Comparison of ENCODE assay signal across 8 mouse cellular contexts in genomic region chr4:134702981-134703834, GRCm38 (mm10). TPM values are rescaled to one million over a fixed set of nuclear protein-coding genes. Genes with fewer than 3 reads are reported as not detected.
DNase-seq lines count a peak whose midpoint lies in the region; ATAC-seq and TF ChIP-seq lines count a peak whose summit lies in the region.

No protein-coding gene starts in this region.

- H3K27ac ChIP-seq in forebrain, embryonic 15.5 days (replicated peaks): no peak overlapping the region
- H3K27ac ChIP-seq in limb, embryonic 14.5 days (replicated peaks; ENCODE audit: low read depth, low read length): no peak overlapping the region
- no peak overlapping the region for H3K27ac ChIP-seq in midbrain, embryonic 14.5 days (replicated peaks; ENCODE audit: low read depth, low read length)
- 0 out of 2 replicates have a peak overlapping the region, but pooled peaks have one; percentile 35 for H3K27ac ChIP-seq in stomach, postnatal 0 days (replicated peaks)

- under 1% methylated on average over 88 of the region's 90 CpGs for WGBS in forebrain, embryonic 15.5 days
- 2% methylated on average over 67 of the region's 90 CpGs for WGBS in limb, embryonic 14.5 days
- WGBS in midbrain, embryonic 14.5 days: under 1% methylated on average over 81 of the region's 90 CpGs
- 2% methylated on average over 78 of the region's 90 CpGs for WGBS in stomach, postnatal 0 days

- no peak for TF ChIP-seq POLR2A in limb, embryonic 14.5 days (IDR thresholded peaks at IDR 0.05; ENCODE audit: borderline replicate concordance, extremely low read depth, insufficient read depth, insufficient read length)

- TF ChIP-seq EP300 in stomach, postnatal 0 days (optimal IDR thresholded peaks at IDR 0.05): no peak

- peak; percentile 52 for DNase-seq in MN1 (ENCODE audit: low spot score)
- peak; percentile 29 for DNase-seq in adrenal gland, postnatal 4 days (ENCODE audit: low spot score in 2 of 2)
- peak; percentile 64 for DNase-seq in heart, postnatal 4 days
- no peak for DNase-seq in limb, embryonic 14.5 days (ENCODE audit: low spot score)
- DNase-seq in midbrain, embryonic 14.5 days: peak; percentile 43
- peak; percentile 43 for DNase-seq in stomach, postnatal 0 days (ENCODE audit: low spot score)
- DNase-seq in frontal cortex, postnatal 36 days (ENCODE audit: low spot score in 2 of 2): no peak

- peak; percentile 16 for ATAC-seq in forebrain, embryonic 15.5 days (replicated peaks)
- no peak for ATAC-seq in limb, embryonic 14.5 days (ENCODE audit: low FRiP score, low read depth)
- ATAC-seq in midbrain, embryonic 14.5 days (ENCODE audit: low FRiP score, low TSS enrichment): peak; percentile 4; the same call in 1 of the 2 replicates
- peak; percentile 9; the same call in 1 of the 2 replicates for ATAC-seq in stomach, postnatal 0 days (ENCODE audit: low FRiP score, low TSS enrichment)

- H3K9ac ChIP-seq in forebrain, embryonic 15.5 days (replicated peaks): peak overlapping the region; percentile 45
- H3K9ac ChIP-seq in limb, embryonic 14.5 days (ENCODE audit: low read depth, low read length, severe bottlenecking): peak overlapping the region; percentile 53
- peak overlapping the region; percentile 56 for H3K9ac ChIP-seq in midbrain, embryonic 14.5 days (replicated peaks; ENCODE audit: low read length)
- H3K9ac ChIP-seq in stomach, postnatal 0 days (ENCODE audit: low read length): peak overlapping the region; percentile 66

- no peak for TF ChIP-seq CTCF in stomach, postnatal 0 days (IDR thresholded peaks at IDR 0.05; ENCODE audit: low read depth)

- H3K9me3 ChIP-seq in forebrain, embryonic 15.5 days: no peaks in the 10 kb centered on the region
- no peaks in the 10 kb centered on the region for H3K9me3 ChIP-seq in limb, embryonic 14.5 days (ENCODE audit: control insufficient read depth, low read length)
- no peaks in the 10 kb centered on the region for H3K9me3 ChIP-seq in midbrain, embryonic 14.5 days (ENCODE audit: control insufficient read depth, low read length)
- no peaks in the 10 kb centered on the region for H3K9me3 ChIP-seq in stomach, postnatal 0 days (ENCODE audit: control insufficient read depth, low read length)

- no peaks in the 10 kb centered on the region for H3K36me3 ChIP-seq in forebrain, embryonic 15.5 days
- no peaks in the 10 kb centered on the region for H3K36me3 ChIP-seq in limb, embryonic 14.5 days (ENCODE audit: control insufficient read depth, insufficient read depth, low read length)
- H3K36me3 ChIP-seq in midbrain, embryonic 14.5 days (ENCODE audit: control insufficient read depth, insufficient read depth, low read length): no peaks in the 10 kb centered on the region
- H3K36me3 ChIP-seq in stomach, postnatal 0 days (ENCODE audit: control insufficient read depth, insufficient read depth, low read length): no peaks in the 10 kb centered on the region

- peaks cover 37% of the 10 kb centered on the region for H3K4me1 ChIP-seq in forebrain, embryonic 15.5 days
- H3K4me1 ChIP-seq in limb, embryonic 14.5 days (ENCODE audit: control insufficient read depth, insufficient read depth, low read length): peaks cover 7% of the 10 kb centered on the region; the same call in 1 of the 2 replicates
- H3K4me1 ChIP-seq in midbrain, embryonic 14.5 days (ENCODE audit: control insufficient read depth, insufficient read depth, low read length): peaks cover 14% of the 10 kb centered on the region; the same call in 1 of the 2 replicates
- H3K4me1 ChIP-seq in stomach, postnatal 0 days (replicated peaks; ENCODE audit: control insufficient read depth, insufficient read depth): no peaks in the 10 kb centered on the region; the same call in 1 of the 2 replicates

- H3K4me2 ChIP-seq in forebrain, embryonic 15.5 days (replicated peaks): peak overlapping the region; percentile 69
- H3K4me2 ChIP-seq in limb, embryonic 14.5 days (replicated peaks; ENCODE audit: low read depth, low read length, severe bottlenecking): peak overlapping the region; percentile 99
- H3K4me2 ChIP-seq in midbrain, embryonic 14.5 days (ENCODE audit: low read length): peak overlapping the region; percentile 99
- H3K4me2 ChIP-seq in stomach, postnatal 0 days (replicated peaks; ENCODE audit: low read depth): peak overlapping the region; percentile 95

- H3K4me3 ChIP-seq in forebrain, embryonic 15.5 days: peak overlapping the region; percentile 59
- peak overlapping the region; percentile 63 for H3K4me3 ChIP-seq in limb, embryonic 14.5 days (replicated peaks; ENCODE audit: low read length)
- peak overlapping the region; percentile 62 for H3K4me3 ChIP-seq in midbrain, embryonic 14.5 days (replicated peaks; ENCODE audit: low read depth, low read length)
- H3K4me3 ChIP-seq in stomach, postnatal 0 days (ENCODE audit: low read depth, low read length): peak overlapping the region; percentile 57

- peaks cover 13% of the 10 kb centered on the region; the same call in 1 of the 2 replicates for H3K27me3 ChIP-seq in forebrain, embryonic 15.5 days
- peaks cover 19% of the 10 kb centered on the region; the same call in 1 of the 2 replicates for H3K27me3 ChIP-seq in limb, embryonic 14.5 days (ENCODE audit: control insufficient read depth, insufficient read depth, low read length)
- H3K27me3 ChIP-seq in midbrain, embryonic 14.5 days (ENCODE audit: control insufficient read depth, insufficient read depth, low read length): peaks cover 15% of the 10 kb centered on the region
- H3K27me3 ChIP-seq in stomach, postnatal 0 days (ENCODE audit: control insufficient read depth, insufficient read depth, low read length): no peaks in the 10 kb centered on the region

RNA-seq across cellular contexts. Expression of gene Man1c1, which starts 0.9 kb away (rescaled TPM):
- 10 to 100 TPM; 28.6 to 29.6 TPM for total RNA-seq in adrenal gland, postnatal 4 days (2021)
- polyA plus RNA-seq in forebrain, embryonic 15.5 days (2015; fragmentation: Nextera tagmentation; extraction: Ambion mirVana): 2.5 and 2.6 TPM in 2 replicates
- total RNA-seq in heart, postnatal 4 days (2021): 10 to 100 TPM; 30.4 to 30.7 TPM
- 9.1 and 10.6 TPM in 2 replicates for polyA plus RNA-seq in limb, embryonic 14.5 days (2012; rRNA removed)
- 5.1 and 5.9 TPM in 2 replicates for polyA plus RNA-seq in limb, embryonic 14.5 days (2014; fragmentation: Nextera tagmentation; extraction: Ambion mirVana)
- polyA plus RNA-seq in midbrain, embryonic 14.5 days (2014; fragmentation: Nextera tagmentation; extraction: Ambion mirVana): 3.9 and 4.9 TPM in 2 replicates
- 1.5 TPM in 2 replicates for polyA plus RNA-seq in stomach, postnatal 0 days (2015; fragmentation: Nextera tagmentation; extraction: Ambion mirVana)

Comparison
In these comparisons a context has a peak if more than half of its experiments do, and no peak if none do; other contexts are left out.
1. DNase-seq: peak in MN1 (single experiment), adrenal gland, postnatal 4 days (2 of 2), heart, postnatal 4 days (single experiment), midbrain, embryonic 14.5 days (single experiment) and stomach, postnatal 0 days (single experiment); none in limb, embryonic 14.5 days (single experiment) and frontal cortex, postnatal 36 days (0 of 2).
2. Peak in every context shown above with its lines, with median percentiles within 50 percentile points of each other: H3K4me2 ChIP-seq, H3K4me3 ChIP-seq and H3K9ac ChIP-seq.